8 mouse cellular contexts compared by ENCODE assay signal in the genomic region with DNA sequence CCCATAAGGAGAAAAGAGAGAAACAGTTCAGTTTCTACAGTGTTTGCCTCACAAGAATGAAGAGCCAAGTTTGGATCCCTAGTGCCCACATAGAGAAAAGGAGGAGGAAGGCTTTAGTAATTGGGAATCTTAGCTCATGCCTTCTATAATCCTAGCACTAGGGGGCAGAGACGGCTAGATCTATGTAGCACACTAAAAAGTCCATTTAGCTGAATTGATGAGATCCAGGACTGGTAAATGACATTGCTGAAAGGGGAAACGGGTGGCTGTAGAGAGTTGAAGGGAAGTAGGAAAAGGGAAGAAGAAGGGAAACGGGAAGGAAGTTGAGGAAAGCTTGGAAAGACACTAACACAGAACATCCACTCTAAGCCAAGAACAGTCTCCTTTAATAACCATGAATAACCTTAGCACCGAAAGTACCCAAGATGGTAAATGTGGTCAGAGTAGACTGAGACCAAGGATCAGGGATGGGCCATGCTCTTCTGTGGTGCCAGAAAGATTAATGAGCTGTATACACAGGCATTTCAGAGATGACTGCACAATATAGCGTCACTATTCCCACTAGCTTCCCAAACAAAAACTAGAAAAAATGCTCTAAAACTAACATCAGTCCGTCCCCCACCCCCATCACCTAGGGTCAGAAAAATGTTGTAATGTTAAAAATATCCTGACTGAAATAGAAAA.
DNase-seq lines count a peak whose midpoint lies in the region; ATAC-seq and TF ChIP-seq lines count a peak whose summit lies in the region.

No protein-coding gene starts in this region.

- no peaks in the 10 kb centered on the region for H3K4me1 ChIP-seq in neural tube, embryonic 13.5 days (replicated peaks)
- 0 out of 2 replicates have a peak, but pooled peaks cover 4% of the 10 kb centered on the region for H3K4me1 ChIP-seq in kidney, embryonic 15.5 days
- H3K4me1 ChIP-seq in stomach, postnatal 0 days (replicated peaks; ENCODE audit: control insufficient read depth, insufficient read depth): no peaks in the 10 kb centered on the region

- no peak overlapping the region for H3K4me3 ChIP-seq in neural tube, embryonic 13.5 days
- H3K4me3 ChIP-seq in kidney, embryonic 15.5 days (replicated peaks): no peak overlapping the region
- no peak overlapping the region for H3K4me3 ChIP-seq in stomach, postnatal 0 days (ENCODE audit: low read depth, low read length)

- no peak overlapping the region for H3K27ac ChIP-seq in neural tube, embryonic 13.5 days (replicated peaks)
- H3K27ac ChIP-seq in kidney, embryonic 15.5 days: no peak overlapping the region
- no peak overlapping the region for H3K27ac ChIP-seq in stomach, postnatal 0 days (replicated peaks)

- no peak overlapping the region for H3K4me2 ChIP-seq in neural tube, embryonic 13.5 days
- no peak overlapping the region for H3K4me2 ChIP-seq in kidney, embryonic 15.5 days
- H3K4me2 ChIP-seq in stomach, postnatal 0 days (replicated peaks; ENCODE audit: low read depth): no peak overlapping the region

- DNase-seq in neural tube, embryonic 10.5 days (ENCODE audit: extremely low spot score, low spot score): no peak
- DNase-seq in cerebellum, adult 11-12 months: peak; percentile 9
- peak; percentile 63 to 89 for DNase-seq in frontal cortex, adult 2 months (ENCODE audit: extremely low spot score in 1 of 2, low spot score in 1 of 2)
- DNase-seq in lung, postnatal 10 days: peak; percentile 68
- DNase-seq in stomach, postnatal 0 days (ENCODE audit: low spot score): peak; percentile 16
- DNase-seq in spleen, postnatal 10 days (ENCODE audit: low spot score in 2 of 2): no peak

- H3K9me3 ChIP-seq in neural tube, embryonic 13.5 days: no peaks in the 10 kb centered on the region
- no peaks in the 10 kb centered on the region for H3K9me3 ChIP-seq in kidney, embryonic 15.5 days (replicated peaks)
- no peaks in the 10 kb centered on the region for H3K9me3 ChIP-seq in stomach, postnatal 0 days (ENCODE audit: control insufficient read depth, low read length)

- TF ChIP-seq CTCF in stomach, postnatal 0 days (IDR thresholded peaks at IDR 0.05; ENCODE audit: low read depth): peak; percentile 92

- no peaks in the 10 kb centered on the region for H3K27me3 ChIP-seq in neural tube, embryonic 13.5 days
- no peaks in the 10 kb centered on the region for H3K27me3 ChIP-seq in kidney, embryonic 15.5 days
- H3K27me3 ChIP-seq in stomach, postnatal 0 days (ENCODE audit: control insufficient read depth, insufficient read depth, low read length): no peaks in the 10 kb centered on the region

- no peak for TF ChIP-seq EP300 in stomach, postnatal 0 days (optimal IDR thresholded peaks at IDR 0.05)

- H3K9ac ChIP-seq in neural tube, embryonic 13.5 days: no peak overlapping the region
- H3K9ac ChIP-seq in kidney, embryonic 15.5 days: no peak overlapping the region
- H3K9ac ChIP-seq in stomach, postnatal 0 days (ENCODE audit: low read length): no peak overlapping the region

- 0 out of 2 replicates have a peak, but pooled peaks have one; percentile 50 for ATAC-seq in neural tube, embryonic 13.5 days (ENCODE audit: low read depth)
- ATAC-seq in kidney, embryonic 15.5 days (replicated peaks; ENCODE audit: low FRiP score): 0 out of 2 replicates have a peak, but pooled peaks have one; percentile 52
- peak; percentile 57; the same call in 1 of the 2 replicates for ATAC-seq in stomach, postnatal 0 days (ENCODE audit: low FRiP score, low TSS enrichment)

- WGBS in neural tube, embryonic 13.5 days: 59% methylated on average over 6 of the region's 6 CpGs
- WGBS in kidney, embryonic 15.5 days: 48% methylated on average over 6 of the region's 6 CpGs
- 38% methylated on average over 6 of the region's 6 CpGs for WGBS in stomach, postnatal 0 days

- H3K36me3 ChIP-seq in neural tube, embryonic 13.5 days: no peaks in the 10 kb centered on the region
- H3K36me3 ChIP-seq in kidney, embryonic 15.5 days: no peaks in the 10 kb centered on the region
- H3K36me3 ChIP-seq in stomach, postnatal 0 days (ENCODE audit: control insufficient read depth, insufficient read depth, low read length): no peaks in the 10 kb centered on the region

Comparison
In these comparisons a context has a peak if more than half of its experiments do, and no peak if none do; other contexts are left out.
1. DNase-seq: peak in cerebellum, adult 11-12 months (single experiment), frontal cortex, adult 2 months (2 of 2), lung, postnatal 10 days (single experiment) and stomach, postnatal 0 days (single experiment); none in neural tube, embryonic 10.5 days (single experiment) and spleen, postnatal 10 days (0 of 2).
2. Peak in every context shown above with its lines, with median percentiles within 50 percentile points of each other: ATAC-seq.